Mouse (Mus musculus) limb, embryonic 15.5 days (tissue): ENCODE measurements around the gene Zfp418. TPM values are rescaled to one million over a fixed set of nuclear protein-coding genes. Genes with fewer than 3 reads are reported as not detected.
"Not testable (repeated sequence)": the region's sequence is repeated elsewhere in the genome, so short reads cannot be mapped to it uniquely, and the experiment has no call there.

ENCODE experiments used
- ATAC-seq: fragments of 200-750 bp; cut with Nextera tagmentation; 2 replicates; pipeline ENCODE4 v1.8.0; 2017; ENCODE audit warnings: low read depth, moderate TSS enrichment; ENCODE audit not compliant: insufficient number of reproducible peaks, low FRiP score, low TSS enrichment
- H3K27ac ChIP-seq: fragments of 300-500 bp; sonication (generic); 2 replicates; pipeline ENCODE4 v1.5.1; 2015; ENCODE audit warnings: moderate library complexity, mild to moderate bottlenecking, inconsistent platforms
- H3K27me3 ChIP-seq: fragments of 300-500 bp; sonication (generic); 2 replicates; pipeline ENCODE4 v1.6.1; 2015; ENCODE audit warnings: inconsistent platforms
- H3K36me3 ChIP-seq: fragments of 300-500 bp; sonication (generic); 2 replicates; pipeline ENCODE4 v1.6.1; 2015; ENCODE audit warnings: inconsistent platforms
- H3K4me1 ChIP-seq: fragments of 300-500 bp; sonication (generic); 2 replicates; pipeline ENCODE4 v1.6.1; 2015; ENCODE audit warnings: inconsistent platforms
- H3K4me2 ChIP-seq: fragments of 300-500 bp; sonication (generic); 2 replicates; pipeline ENCODE4 v1.6.1; 2015; ENCODE audit warnings: mild to moderate bottlenecking, inconsistent platforms
- H3K4me3 ChIP-seq: fragments of 300-500 bp; sonication (generic); 2 replicates; pipeline ENCODE4 v1.5.1; 2015; ENCODE audit warnings: mild to moderate bottlenecking, inconsistent platforms
- H3K9ac ChIP-seq: fragments of 300-500 bp; sonication (generic); 2 replicates; pipeline ENCODE4 v1.6.1; 2015; ENCODE audit warnings: inconsistent platforms
- H3K9me3 ChIP-seq: fragments of 300-500 bp; sonication (generic); 2 replicates; pipeline ENCODE4 v1.6.1; 2016; ENCODE audit warnings: inconsistent platforms
- WGBS: fragments of 180-500 bp; shearing (Covaris S2); methylation state at CpG from one replicate; pipeline ENCODE4 v1.1.7; 2015; 5-methylcytosine and 5-hydroxymethylcytosine counted together
- polyA plus RNA-seq: library from polyadenylated mRNA; unstranded; fragments of >200 nt; fragmentation: Nextera tagmentation; extraction: Ambion mirVana; gene quantifications from 2 replicates; pipeline ENCODE4 v1.2.1, GENCODE M21; 2015

The Zfp418 gene
- polyA plus RNA-seq: 2.2 and 2.9 TPM in 2 replicates

GRCm38 (mm10) chr7:7171227-7172147, at the start of gene Zfp418:
Zfp418 (plus strand) TSS chr7:7171330.
- Histone ChIP-seq H3K4me1 (peaks cover 3% of the 10 kb centered on the region; the same call in 1 of the 2 replicates), H3K9me3 (no peaks in the 10 kb centered on the region), H3K9ac (peak within 1 kb of the TSS; percentile 62), H3K36me3 (peaks cover 9% of the 10 kb centered on the region; the same call in 1 of the 2 replicates), H3K27ac (peak within 1 kb of the TSS; percentile 73), H3K4me2 (peak within 1 kb of the TSS; percentile 77), H3K27me3 (no peaks in the 10 kb centered on the region), H3K4me3 (peak within 1 kb of the TSS; percentile 62)
- peak; percentile 84 for ATAC-seq
- 2% methylated on average over 26 of the region's 26 CpGs for WGBS

GRCm38 (mm10) chr7:7121602-7121980, 49.5 kb upstream of the Zfp418 start:
- no peak overlapping the region for H3K27ac ChIP-seq
- 54% methylated on average over 6 of the region's 6 CpGs for WGBS
- no peaks in the 10 kb centered on the region for H3K27me3 ChIP-seq
- H3K9me3 ChIP-seq: no peaks in the 10 kb centered on the region
- peaks cover 26% of the 10 kb centered on the region for H3K36me3 ChIP-seq
- H3K9ac ChIP-seq: no peak overlapping the region
- peak overlapping the region; percentile 64 for H3K4me3 ChIP-seq
- no peak for ATAC-seq
- peaks cover 9% of the 10 kb centered on the region for H3K4me1 ChIP-seq
- peak overlapping the region; percentile 57 for H3K4me2 ChIP-seq

- not testable (repeated sequence) for H3K9ac ChIP-seq, H3K4me3 ChIP-seq, H3K9me3 ChIP-seq, H3K36me3 ChIP-seq, H3K4me1 ChIP-seq, H3K27me3 ChIP-seq, H3K4me2 ChIP-seq, H3K27ac ChIP-seq, ATAC-seq
- WGBS: 90% methylated on average over 15 of the region's 15 CpGs
Measured at GRCm38 (mm10) chr7:7130491-7131124, 40.5 kb upstream of the Zfp418 start.

- no peak overlapping the region for H3K4me3 ChIP-seq
- no peaks in the 10 kb centered on the region for H3K27me3 ChIP-seq
- no peak overlapping the region for H3K9ac ChIP-seq
- H3K4me1 ChIP-seq: peaks cover 5% of the 10 kb centered on the region
- 0 out of 2 replicates have a peak, but pooled peaks cover 3% of the 10 kb centered on the region for H3K36me3 ChIP-seq
- no peak overlapping the region for H3K4me2 ChIP-seq
- no peaks in the 10 kb centered on the region for H3K9me3 ChIP-seq
- no peak overlapping the region for H3K27ac ChIP-seq
- 76% methylated on average over 8 of the region's 8 CpGs for WGBS
- ATAC-seq: no peak
Measured at GRCm38 (mm10) chr7:7132751-7133150, 38.4 kb upstream of the Zfp418 start.

GRCm38 (mm10) chr7:7136379-7136866, 34.7 kb upstream of the Zfp418 start, which contains the start of gene Zfp773:
Zfp773 (minus strand) TSS chr7:7136755.
- no peaks in the 10 kb centered on the region for H3K9me3 ChIP-seq
- ATAC-seq: peak; percentile 84; the same call in 1 of the 2 replicates
- H3K9ac ChIP-seq: peak within 1 kb of the TSS; percentile 44; the same call in 1 of the 2 replicates
- H3K4me3 ChIP-seq: peak within 1 kb of the TSS; percentile 55
- peaks cover 5% of the 10 kb centered on the region for H3K4me1 ChIP-seq
- no peaks in the 10 kb centered on the region for H3K27me3 ChIP-seq
- 7% methylated on average over 16 of the region's 16 CpGs for WGBS
- 0 out of 2 replicates have a peak within 1 kb of the TSS, but pooled peaks have one; percentile 11 for H3K27ac ChIP-seq
- H3K4me2 ChIP-seq: peak within 1 kb of the TSS; percentile 59
- 0 out of 2 replicates have a peak, but pooled peaks cover 3% of the 10 kb centered on the region for H3K36me3 ChIP-seq

DNA sequence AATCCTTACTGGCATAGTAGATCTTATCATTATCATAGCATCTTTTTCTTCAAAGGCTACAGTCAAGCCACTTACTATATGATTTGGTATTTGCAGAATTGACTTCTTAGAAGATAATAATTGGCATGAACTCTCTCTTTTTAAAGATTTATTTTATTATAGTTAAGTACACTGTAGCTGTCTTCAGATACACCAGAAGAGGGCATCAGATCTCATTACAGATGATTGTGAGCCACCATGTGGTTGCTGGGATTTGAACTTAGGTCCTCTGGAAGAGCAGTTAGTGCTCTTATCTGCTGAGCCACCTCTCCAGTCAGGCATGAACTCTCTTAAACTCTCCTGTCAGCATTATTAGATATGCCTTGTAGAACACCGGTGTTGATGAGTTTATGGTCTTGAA, 26.9 kb upstream of the Zfp418 start:
- Histone ChIP-seq H3K9me3 (no peaks in the 10 kb centered on the region), H3K9ac (no peak overlapping the region), H3K4me1 (no peaks in the 10 kb centered on the region), H3K36me3 (no peaks in the 10 kb centered on the region), H3K27me3 (no peaks in the 10 kb centered on the region), H3K27ac (no peak overlapping the region), H3K4me2 (no peak overlapping the region), H3K4me3 (no peak overlapping the region)
- 85% methylated on average over 1 of the region's 1 CpGs for WGBS
- no peak for ATAC-seq

- Histone ChIP-seq H3K4me1 (no peaks in the 10 kb centered on the region), H3K4me2 (no peak overlapping the region), H3K9me3 (no peaks in the 10 kb centered on the region), H3K9ac (no peak overlapping the region), H3K27ac (no peak overlapping the region), H3K4me3 (no peak overlapping the region), H3K27me3 (no peaks in the 10 kb centered on the region), H3K36me3 (no peaks in the 10 kb centered on the region)
- no peak for ATAC-seq
- 89% methylated on average over 15 of the region's 15 CpGs for WGBS
Measured at GRCm38 (mm10) chr7:7145991-7146608, 25.0 kb upstream of the Zfp418 start.

DNA sequence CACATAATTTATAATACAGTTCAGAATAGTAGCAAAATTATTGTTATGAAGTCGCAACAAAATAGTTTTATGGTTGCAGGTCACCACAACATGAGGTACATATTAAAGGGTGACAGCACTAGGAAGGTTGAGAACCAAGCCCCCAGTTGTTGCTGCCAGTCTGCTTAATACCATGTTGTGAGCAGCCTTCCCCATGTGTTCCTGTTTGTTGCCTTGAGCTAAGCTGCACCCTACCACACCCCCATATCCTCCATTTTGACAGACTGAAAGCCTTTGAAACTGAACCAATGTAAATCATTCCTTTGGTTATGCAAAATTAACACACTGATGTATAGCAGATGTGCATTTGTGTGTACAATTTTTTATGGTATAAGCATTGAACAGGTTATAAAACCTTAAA, 14.8 kb downstream of the Zfp418 start:
- 43% methylated on average over 1 of the region's 1 CpGs for WGBS
- no peak for ATAC-seq
- no peaks in the 10 kb centered on the region for H3K27me3 ChIP-seq
- H3K4me3 ChIP-seq: no peak overlapping the region
- peaks cover 22% of the 10 kb centered on the region for H3K36me3 ChIP-seq
- H3K9ac ChIP-seq: no peak overlapping the region
- H3K9me3 ChIP-seq: no peaks in the 10 kb centered on the region
- no peak overlapping the region for H3K4me2 ChIP-seq
- no peak overlapping the region for H3K27ac ChIP-seq
- 0 out of 2 replicates have a peak, but pooled peaks cover 2% of the 10 kb centered on the region for H3K4me1 ChIP-seq

DNA sequence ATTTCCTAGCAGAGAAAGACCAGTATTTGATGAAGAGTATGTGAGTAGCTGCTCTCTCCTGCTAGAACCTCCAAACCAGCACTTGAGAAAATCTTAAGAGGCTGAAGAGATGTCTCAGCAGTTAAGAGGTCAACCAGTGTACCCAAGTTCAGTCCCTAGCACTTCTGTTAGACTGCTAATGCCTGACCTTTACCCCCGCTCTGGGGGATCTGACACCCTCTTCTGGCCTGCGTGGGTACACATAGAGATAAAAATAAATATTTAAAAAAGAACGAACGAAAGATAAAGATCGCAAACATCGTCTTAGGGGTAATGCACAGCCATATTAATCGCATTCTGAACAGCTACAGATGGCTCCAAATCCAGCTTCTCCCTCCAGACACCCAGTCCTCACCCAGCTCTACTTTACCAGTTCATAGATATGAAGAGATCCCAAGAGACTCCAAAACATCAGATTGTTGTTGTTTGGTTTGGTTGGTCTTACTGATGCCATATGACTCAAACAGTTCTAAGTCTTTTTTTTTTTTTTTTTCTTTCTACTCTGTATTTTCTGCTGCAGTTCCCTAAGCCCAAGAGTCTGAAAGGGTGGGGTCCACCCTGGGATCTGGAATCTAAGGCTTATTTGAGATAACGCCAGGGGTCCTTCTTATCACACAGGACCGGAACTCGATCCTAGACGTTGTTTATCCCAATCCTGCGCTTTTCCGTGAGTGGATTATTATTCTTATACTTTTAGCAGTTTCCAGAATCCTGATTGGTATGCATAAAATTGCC, 16.5 kb downstream of the Zfp418 start:
- Histone ChIP-seq H3K4me1 (0 out of 2 replicates have a peak, but pooled peaks cover 2% of the 10 kb centered on the region), H3K4me3 (peak overlapping the region; percentile 51), H3K9ac (no peak overlapping the region), H3K27me3 (no peaks in the 10 kb centered on the region), H3K9me3 (no peaks in the 10 kb centered on the region), H3K27ac (no peak overlapping the region), H3K36me3 (peaks cover 6% of the 10 kb centered on the region), H3K4me2 (peak overlapping the region; percentile 42)
- ATAC-seq: no peak
- 37% methylated on average over 13 of the region's 13 CpGs for WGBS

GRCm38 (mm10) chr7:7188191-7188942, 17.2 kb downstream of the Zfp418 start:
- H3K9ac ChIP-seq: no peak overlapping the region
- H3K9me3 ChIP-seq: no peaks in the 10 kb centered on the region
- peak overlapping the region; percentile 51 for H3K4me3 ChIP-seq
- peak overlapping the region; percentile 42 for H3K4me2 ChIP-seq
- peak; percentile 79; the same call in 1 of the 2 replicates for ATAC-seq
- no peaks in the 10 kb centered on the region for H3K36me3 ChIP-seq
- no peaks in the 10 kb centered on the region for H3K27me3 ChIP-seq
- 0 out of 2 replicates have a peak, but pooled peaks cover 2% of the 10 kb centered on the region for H3K4me1 ChIP-seq
- 14% methylated on average over 18 of the region's 18 CpGs for WGBS
- H3K27ac ChIP-seq: no peak overlapping the region
